Mouse (Mus musculus) heart, postnatal 10 days (tissue): ENCODE data around the gene Ddc. TPM values are rescaled to one million over a fixed set of nuclear protein-coding genes. Genes with fewer than 3 reads are reported as not detected.
A peak's percentile ranks its signal among the peaks of the same experiment; 100 is the strongest.

ENCODE experiments used
- DNase-seq, 2 experiments: peaks; one replicate each; pipeline ENCODE4 v3.0.0; 2021
- intact Hi-C: fragments of 180-260 bp; cut with DNase I; formaldehyde crosslinking; loops from one replicate; pipeline ENCODE4 v1.15.1; 2025
- total RNA-seq, 2 experiments: library from RNA; stranded (reverse); gene quantifications; 2 replicates each; pipeline ENCODE4 v1.2.3; 2021

Ddc gene
- total RNA-seq, 2 experiments from 2014 or later, result 11.0 to 11.9 TPM

- DNase-seq, result no peak
- intact Hi-C loops, result no loop called here
Measured at GRCm38 (mm10) chr11:11850476-11851267, 47.3 kb downstream of the Ddc start.

GRCm38 (mm10) chr11:11849513-11850311, 48.2 kb downstream of the Ddc start:
- DNase-seq, result no peak
- intact Hi-C loops, result no loop called here

GRCm38 (mm10) chr11:11848467-11848866, 49.5 kb downstream of the Ddc start:
- intact Hi-C loops, result no loop called here
- no peak for DNase-seq

- peak; percentile 50 for DNase-seq
- intact Hi-C loops, result loop anchor here (2.0 kb wide), 2 partner anchors 32 to 128 kb away; no protein-coding TSS in a partner anchor
Measured at GRCm38 (mm10) chr11:11845044-11845443, 52.9 kb downstream of the Ddc start.

- DNase-seq, result peak; percentile 84 to 92
- intact Hi-C loops, result loop anchor here (2.0 kb wide), 2 partner anchors 32 to 128 kb away; no protein-coding TSS in a partner anchor
Measured at GRCm38 (mm10) chr11:11844367-11844971, 53.5 kb downstream of the Ddc start.

GRCm38 (mm10) chr11:11841590-11841989, 56.4 kb downstream of the Ddc start:
- DNase-seq, result no peak
- intact Hi-C loops, result no loop called here

GRCm38 (mm10) chr11:11840746-11841145, 57.2 kb downstream of the Ddc start:
- intact Hi-C loops, result no loop called here
- DNase-seq, result no peak

- intact Hi-C loops, result no loop called here
- no peak for DNase-seq
Measured at GRCm38 (mm10) chr11:11839874-11840273, 58.1 kb downstream of the Ddc start.

- intact Hi-C loops, result no loop called here
Measured at GRCm38 (mm10) chr11:11837384-11837783, 60.6 kb downstream of the Ddc start.

GRCm38 (mm10) chr11:11836713-11837370, 61.1 kb downstream of the Ddc start:
- DNase-seq, result peak in 1 of 2 experiments; percentile 58
- intact Hi-C loops, result no loop called here

More at GRCm38 (mm10) chr11:11837384-11837783, 60.6 kb downstream of the Ddc start:
- no peak for DNase-seq

GRCm38 (mm10) chr11:11836262-11836661, 61.7 kb downstream of the Ddc start:
- peak in 1 of 2 experiments; percentile 46 for DNase-seq

GRCm38 (mm10) chr11:11835791-11836190, 62.2 kb downstream of the Ddc start:
- no peak for DNase-seq
- intact Hi-C loops, result no loop called here

More at GRCm38 (mm10) chr11:11836262-11836661, 61.7 kb downstream of the Ddc start:
- intact Hi-C loops, result no loop called here

- intact Hi-C loops, result no loop called here
- no peak for DNase-seq
Measured at GRCm38 (mm10) chr11:11835361-11835760, 62.6 kb downstream of the Ddc start.

- intact Hi-C loops, result no loop called here
Measured at GRCm38 (mm10) chr11:11833100-11833499, 64.8 kb downstream of the Ddc start.

GRCm38 (mm10) chr11:11832755-11833084, 65.2 kb downstream of the Ddc start:
- intact Hi-C loops, result no loop called here
- peak in 1 of 2 experiments; percentile 47 for DNase-seq

More at GRCm38 (mm10) chr11:11833100-11833499, 64.8 kb downstream of the Ddc start:
- DNase-seq, result no peak

GRCm38 (mm10) chr11:11831940-11832754, 65.8 kb downstream of the Ddc start:
- no peak for DNase-seq
- intact Hi-C loops, result no loop called here

- intact Hi-C loops, result no loop called here
Measured at GRCm38 (mm10) chr11:11831526-11831925, 66.4 kb downstream of the Ddc start.

GRCm38 (mm10) chr11:11830884-11831495, 67.0 kb downstream of the Ddc start:
- intact Hi-C loops, result no loop called here
- DNase-seq, result no peak

More at GRCm38 (mm10) chr11:11831526-11831925, 66.4 kb downstream of the Ddc start:
- DNase-seq, result no peak
